Mouse (Mus musculus) ES-Bruce4 (cell line): Measurements from ENCODE around the gene Tenm2.

Experiments used
- EP300 ChIP-seq: IDR thresholded peaks from 2 replicates; pipeline ENCODE4 v1.6.1; 2011; ENCODE audit warnings: low read depth, low read length; ENCODE audit not compliant: insufficient read depth
- POLR2A ChIP-seq: IDR thresholded peaks from one replicate; pipeline ENCODE4 v1.8.1; 2011; ENCODE audit warnings: low read length; ENCODE audit not compliant: insufficient read depth

DNA sequence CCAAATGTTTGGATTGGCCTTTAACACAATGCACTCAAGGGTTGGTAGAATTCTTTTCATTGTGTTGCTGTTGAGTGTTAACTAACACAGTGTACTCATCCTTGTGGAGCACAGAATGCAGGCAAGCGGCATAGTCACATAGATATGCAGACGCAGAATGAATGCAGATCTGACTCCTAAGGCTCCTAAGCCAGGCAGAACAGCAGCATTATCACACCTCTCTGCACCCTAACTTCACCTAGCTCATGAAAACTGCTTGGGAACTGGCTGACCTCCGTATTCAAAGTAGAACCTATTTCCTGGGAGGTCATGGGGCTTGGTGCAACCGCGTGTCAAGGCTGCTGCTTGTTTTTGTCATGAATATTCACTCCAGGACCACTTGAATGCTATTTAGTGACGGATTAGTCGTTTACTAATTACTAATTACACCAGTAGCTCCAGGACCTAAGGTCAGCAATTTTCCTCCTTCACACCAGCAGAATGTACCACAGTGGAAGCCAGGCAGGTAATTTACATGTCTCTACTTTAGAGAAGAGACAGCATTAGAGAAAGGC lies 295.1 kb downstream of the Tenm2 start:
- TF ChIP-seq EP300 (no peak), POLR2A (no peak)
